Mouse (Mus musculus) heart, embryonic 16.5 days (tissue): ENCODE data around the gene Mark1. TPM values are rescaled to one million over a fixed set of nuclear protein-coding genes. Genes with fewer than 3 reads are reported as not detected.

Experiments used
- ATAC-seq: fragments of 200-750 bp; cut with Nextera tagmentation; replicated peaks from 2 replicates; pipeline ENCODE4 v1.8.0; 2017; ENCODE audit warnings: moderate number of reproducible peaks; ENCODE audit not compliant: insufficient read depth, low FRiP score; ENCODE audit errors: extremely low read depth
- H3K27ac ChIP-seq: fragments of 300-500 bp; sonication (generic); 2 replicates; pipeline ENCODE4 v1.5.1; 2014; ENCODE audit warnings: mild to moderate bottlenecking, low read length, control low read depth, moderate library complexity
- H3K27me3 ChIP-seq: fragments of 300-500 bp; sonication (generic); 2 replicates; pipeline ENCODE4 v1.6.1; 2014; ENCODE audit warnings: low read length, mixed read lengths; ENCODE audit not compliant: control insufficient read depth, insufficient read depth
- H3K36me3 ChIP-seq: fragments of 300-500 bp; sonication (generic); 2 replicates; pipeline ENCODE4 v1.6.1; 2014; ENCODE audit not compliant: control insufficient read depth, insufficient read depth
- H3K4me1 ChIP-seq: fragments of 300-500 bp; sonication (generic); 2 replicates; pipeline ENCODE4 v1.6.1; 2014; ENCODE audit warnings: low read length, mixed read lengths; ENCODE audit not compliant: control insufficient read depth, insufficient read depth
- H3K4me2 ChIP-seq: fragments of 300-500 bp; sonication (generic); 2 replicates; pipeline ENCODE4 v1.6.1; 2014; ENCODE audit warnings: low read depth, mild to moderate bottlenecking, control low read depth, low read length
- H3K4me3 ChIP-seq: fragments of 300-500 bp; sonication (generic); 2 replicates; pipeline ENCODE4 v1.5.1; 2014; ENCODE audit warnings: mild to moderate bottlenecking, control low read depth, low read length
- H3K9ac ChIP-seq: fragments of 300-500 bp; sonication (generic); 2 replicates; pipeline ENCODE4 v1.6.1; 2014; ENCODE audit warnings: low read length, control low read depth
- H3K9me3 ChIP-seq: fragments of 300-500 bp; sonication (generic); replicated peaks from 2 replicates; pipeline ENCODE4 v1.6.1; 2016; ENCODE audit warnings: low read length; ENCODE audit not compliant: control insufficient read depth
- WGBS: fragments of 180-500 bp; shearing (Covaris S2); extraction: QIAGEN DNeasy Blood & Tissue Kit; methylation state at CpG from one replicate; pipeline ENCODE4 v1.1.7; 2014; 5-methylcytosine and 5-hydroxymethylcytosine counted together
- polyA plus RNA-seq: library from polyadenylated mRNA; unstranded; fragments of >200 nt; fragmentation: Nextera tagmentation; extraction: Ambion mirVana; gene quantifications from 2 replicates; pipeline ENCODE4 v1.2.1, GENCODE M21; 2015

Gene Mark1
- polyA plus RNA-seq, 1 experiment from 2014 or later = 1.6 TPM

DNA sequence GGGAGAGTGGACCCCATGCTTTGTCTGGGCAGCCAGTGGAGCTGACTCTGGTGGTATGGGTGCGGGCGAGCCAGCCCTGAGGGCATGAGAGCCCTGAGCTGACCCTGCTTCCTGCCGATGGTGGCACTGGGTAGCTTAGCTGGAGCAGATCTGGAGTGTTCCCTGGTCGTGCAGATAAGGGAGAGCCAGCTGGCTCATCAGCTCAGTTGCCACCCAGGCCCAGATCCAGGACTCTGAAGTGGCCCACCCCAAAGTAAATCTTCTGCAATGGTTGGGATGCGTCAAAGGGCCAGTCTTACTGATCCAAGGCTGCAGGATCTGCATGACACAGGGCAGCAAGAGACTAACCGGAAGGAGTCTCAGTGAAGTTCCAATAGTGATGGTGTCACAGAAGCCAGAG is 109.9 kb downstream of the Mark1 start:
- Histone ChIP-seq H3K27me3 (peaks cover 2% of the 10 kb centered on the region; the same call in 1 of the 2 replicates), H3K9me3 (no peaks in the 10 kb centered on the region), H3K9ac (no peak overlapping the region), H3K4me2 (no peak overlapping the region), H3K4me1 (no peaks in the 10 kb centered on the region), H3K4me3 (no peak overlapping the region), H3K27ac (no peak overlapping the region), H3K36me3 (no peaks in the 10 kb centered on the region)
- 77% methylated on average over 6 of the region's 6 CpGs for WGBS
- ATAC-seq = no peak

DNA sequence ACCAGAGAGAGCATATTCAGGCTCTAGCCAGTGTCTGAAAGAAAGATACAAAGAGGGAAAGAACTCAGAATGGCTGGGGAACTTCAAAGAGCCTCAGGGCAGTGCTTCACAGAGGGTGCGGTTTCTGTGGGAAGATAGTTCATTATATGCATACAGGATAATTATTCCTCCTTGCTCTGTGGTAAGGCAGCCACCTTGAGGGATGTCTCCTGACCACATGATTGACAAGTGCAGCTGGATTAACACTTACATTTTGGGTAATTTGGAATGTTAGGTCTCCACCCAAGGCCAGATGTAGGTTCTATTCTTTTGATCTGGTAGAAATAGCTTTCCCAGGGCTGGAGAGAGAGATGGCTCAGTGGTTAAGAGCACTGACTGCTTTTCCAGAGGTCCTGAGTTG is 113.2 kb downstream of the Mark1 start:
- Histone ChIP-seq H3K4me3 (no peak overlapping the region), H3K9ac (no peak overlapping the region), H3K36me3 (no peaks in the 10 kb centered on the region), H3K4me1 (peaks cover 4% of the 10 kb centered on the region; the same call in 1 of the 2 replicates), H3K4me2 (no peak overlapping the region), H3K27me3 (peaks cover 20% of the 10 kb centered on the region), H3K9me3 (no peaks in the 10 kb centered on the region), H3K27ac (no peak overlapping the region)
- WGBS = 71% methylated on average over 1 of the region's 1 CpGs
- no peak for ATAC-seq

GRCm38 (mm10) chr1:184882281-184883268 is 116.8 kb downstream of the Mark1 start, which contains the start of gene C130074G19Rik:
Gene C130074G19Rik (minus strand): TSS chr1:184883218.
- Histone ChIP-seq H3K4me2 (peak within 1 kb of the TSS; percentile 88), H3K9me3 (no peaks in the 10 kb centered on the region), H3K9ac (peak within 1 kb of the TSS; percentile 62), H3K4me3 (peak within 1 kb of the TSS; percentile 66), H3K27ac (no peak within 1 kb of the TSS), H3K27me3 (peaks cover 25% of the 10 kb centered on the region), H3K36me3 (no peaks in the 10 kb centered on the region), H3K4me1 (peaks cover 4% of the 10 kb centered on the region; the same call in 1 of the 2 replicates)
- 3% methylated on average over 77 of the region's 77 CpGs for WGBS
- peak; percentile 88 for ATAC-seq

- Histone ChIP-seq H3K4me2 (peak overlapping the region; percentile 88), H3K27ac (no peak overlapping the region), H3K4me3 (peak overlapping the region; percentile 66), H3K4me1 (peaks cover 4% of the 10 kb centered on the region; the same call in 1 of the 2 replicates), H3K9ac (peak overlapping the region; percentile 62; the same call in 1 of the 2 replicates), H3K27me3 (peaks cover 25% of the 10 kb centered on the region), H3K36me3 (no peaks in the 10 kb centered on the region), H3K9me3 (no peaks in the 10 kb centered on the region)
- WGBS = 54% methylated on average over 7 of the region's 7 CpGs
- ATAC-seq = no peak
Observed at GRCm38 (mm10) chr1:184881861-184882260, 117.5 kb downstream of the Mark1 start.

GRCm38 (mm10) chr1:184881211-184881610 is 118.2 kb downstream of the Mark1 start:
- Histone ChIP-seq H3K9me3 (no peaks in the 10 kb centered on the region), H3K36me3 (no peaks in the 10 kb centered on the region), H3K9ac (no peak overlapping the region), H3K4me1 (peaks cover 4% of the 10 kb centered on the region; the same call in 1 of the 2 replicates), H3K27me3 (peaks cover 25% of the 10 kb centered on the region), H3K27ac (no peak overlapping the region), H3K4me3 (peak overlapping the region; percentile 66), H3K4me2 (peak overlapping the region; percentile 88)
- no peak for ATAC-seq
- WGBS = 88% methylated on average over 5 of the region's 5 CpGs

- no peaks in the 10 kb centered on the region for H3K9me3 ChIP-seq
- no peaks in the 10 kb centered on the region for H3K36me3 ChIP-seq
- ATAC-seq = no peak
- peaks cover 22% of the 10 kb centered on the region for H3K27me3 ChIP-seq
- WGBS = 75% methylated on average over 6 of the region's 6 CpGs
- no peak overlapping the region for H3K4me2 ChIP-seq
- H3K27ac ChIP-seq = no peak overlapping the region
- H3K9ac ChIP-seq = no peak overlapping the region
- H3K4me1 ChIP-seq = peaks cover 4% of the 10 kb centered on the region; the same call in 1 of the 2 replicates
- no peak overlapping the region for H3K4me3 ChIP-seq
Observed at GRCm38 (mm10) chr1:184878860-184879259, 120.5 kb downstream of the Mark1 start.

- Histone ChIP-seq H3K36me3 (no peaks in the 10 kb centered on the region), H3K27ac (no peak overlapping the region), H3K4me3 (no peak overlapping the region), H3K4me2 (no peak overlapping the region), H3K9ac (no peak overlapping the region), H3K9me3 (no peaks in the 10 kb centered on the region), H3K4me1 (peaks cover 2% of the 10 kb centered on the region; the same call in 1 of the 2 replicates), H3K27me3 (peaks cover 16% of the 10 kb centered on the region)
- ATAC-seq = no peak
- 55% methylated on average over 2 of the region's 2 CpGs for WGBS
Observed at GRCm38 (mm10) chr1:184877306-184877705, 122.1 kb downstream of the Mark1 start.

- H3K27me3 ChIP-seq = no peaks in the 10 kb centered on the region
- no peak overlapping the region for H3K27ac ChIP-seq
- no peak overlapping the region for H3K4me2 ChIP-seq
- H3K4me1 ChIP-seq = no peaks in the 10 kb centered on the region
- ATAC-seq = no peak
- no peak overlapping the region for H3K9ac ChIP-seq
- no peaks in the 10 kb centered on the region for H3K36me3 ChIP-seq
- WGBS = 80% methylated on average over 11 of the region's 11 CpGs
- no peaks in the 10 kb centered on the region for H3K9me3 ChIP-seq
- no peak overlapping the region for H3K4me3 ChIP-seq
Observed at GRCm38 (mm10) chr1:184873910-184874309, 125.5 kb downstream of the Mark1 start.
